Mouse (Mus musculus): ENCODE measurements around the gene Thtpa.

GRCm38 (mm10) chr14:55110076-55110475, 15.5 kb downstream of the Thtpa start:
- no peak for TF ChIP-seq CTCF (IDR thresholded peaks at IDR 0.05; ENCODE audit: borderline replicate concordance, insufficient read depth, low read depth, low read length)
- no peak for TF ChIP-seq POLR2A (IDR thresholded peaks at IDR 0.05; ENCODE audit: borderline replicate concordance, insufficient read depth, low read length)
